Mouse (Mus musculus): Measurements from ENCODE around the gene Spock1.

Spock1 gene

GRCm38 (mm10) chr13:57659872-57660271 lies 248.3 kb downstream of the Spock1 start:
- DNase-seq (ENCODE audit: low read depth, low spot score): no peak

GRCm38 (mm10) chr13:57656606-57657005 lies 251.5 kb downstream of the Spock1 start:
- DNase-seq (ENCODE audit: low read depth, low spot score): no peak

- DNase-seq (ENCODE audit: low read depth, low spot score): no peak
Measured at GRCm38 (mm10) chr13:57654362-57654761, 253.8 kb downstream of the Spock1 start.

GRCm38 (mm10) chr13:57651236-57651635 lies 256.9 kb downstream of the Spock1 start:
- DNase-seq (ENCODE audit: low read depth, low spot score): no peak

GRCm38 (mm10) chr13:57648784-57649183 lies 259.3 kb downstream of the Spock1 start:
- no peak for DNase-seq (ENCODE audit: low read depth, low spot score)

- no peak for DNase-seq (ENCODE audit: low read depth, low spot score)
Measured at GRCm38 (mm10) chr13:57647456-57647855, 260.7 kb downstream of the Spock1 start.

- no peak for DNase-seq (ENCODE audit: low read depth, low spot score)
Measured at GRCm38 (mm10) chr13:57643036-57643435, 265.1 kb downstream of the Spock1 start.

GRCm38 (mm10) chr13:57641649-57642048 lies 266.5 kb downstream of the Spock1 start:
- no peak for DNase-seq (ENCODE audit: low read depth, low spot score)

- no peak for DNase-seq (ENCODE audit: low read depth, low spot score)
Measured at GRCm38 (mm10) chr13:57640968-57641367, 267.2 kb downstream of the Spock1 start.

- DNase-seq (ENCODE audit: low read depth, low spot score): no peak
Measured at GRCm38 (mm10) chr13:57638820-57639219, 269.3 kb downstream of the Spock1 start.

- no peak for DNase-seq (ENCODE audit: low read depth, low spot score)
Measured at GRCm38 (mm10) chr13:57637606-57638132, 270.5 kb downstream of the Spock1 start.

GRCm38 (mm10) chr13:57637080-57637572 lies 271.0 kb downstream of the Spock1 start:
- DNase-seq (ENCODE audit: low read depth, low spot score): no peak

- DNase-seq (ENCODE audit: low read depth, low spot score): no peak
Measured at GRCm38 (mm10) chr13:57636196-57637015, 271.7 kb downstream of the Spock1 start.

- DNase-seq (ENCODE audit: low read depth, low spot score): no peak
Measured at GRCm38 (mm10) chr13:57630532-57630931, 277.6 kb downstream of the Spock1 start.

- no peak for DNase-seq (ENCODE audit: low read depth, low spot score)
Measured at GRCm38 (mm10) chr13:57628218-57628617, 279.9 kb downstream of the Spock1 start.

GRCm38 (mm10) chr13:57626434-57626833 lies 281.7 kb downstream of the Spock1 start:
- DNase-seq (ENCODE audit: low read depth, low spot score): no peak

- no peak for DNase-seq (ENCODE audit: low read depth, low spot score)
Measured at GRCm38 (mm10) chr13:57623909-57624481, 284.1 kb downstream of the Spock1 start.

- DNase-seq (ENCODE audit: low read depth, low spot score): no peak
Measured at GRCm38 (mm10) chr13:57619079-57619768, 288.9 kb downstream of the Spock1 start.

- DNase-seq (ENCODE audit: low read depth, low spot score): no peak
Measured at GRCm38 (mm10) chr13:57611326-57612171, 296.6 kb downstream of the Spock1 start.

GRCm38 (mm10) chr13:57609946-57610345 lies 298.2 kb downstream of the Spock1 start:
- DNase-seq (ENCODE audit: low read depth, low spot score): no peak

- no peak for DNase-seq (ENCODE audit: low read depth, low spot score)
Measured at GRCm38 (mm10) chr13:57604437-57604836, 303.7 kb downstream of the Spock1 start.

Data from CD4-positive, CD25-positive, alpha-beta regulatory T cell, adult 2 months (primary cell).